Comparison of ENCODE assay signal across 8 mouse cellular contexts in genomic region chr19:38929471-38930251, GRCm38 (mm10). TPM values are rescaled to one million over a fixed set of nuclear protein-coding genes. Genes with fewer than 3 reads are reported as not detected.
DNase-seq lines count a peak whose midpoint lies in the region; ATAC-seq and TF ChIP-seq lines count a peak whose summit lies in the region.

No protein-coding gene starts in this region.

- 80% methylated on average over 13 of the region's 13 CpGs for WGBS in forebrain, embryonic 11.5 days
- WGBS in limb, embryonic 14.5 days, result 64% methylated on average over 13 of the region's 13 CpGs
- WGBS in stomach, embryonic 16.5 days, result 59% methylated on average over 13 of the region's 13 CpGs

- no peaks in the 10 kb centered on the region for H3K4me1 ChIP-seq in forebrain, embryonic 11.5 days (replicated peaks; ENCODE audit: control insufficient read depth, insufficient read depth, low read length)
- H3K4me1 ChIP-seq in limb, embryonic 14.5 days (ENCODE audit: control insufficient read depth, insufficient read depth, low read length), result peaks cover 6% of the 10 kb centered on the region
- peaks cover 7% of the 10 kb centered on the region for H3K4me1 ChIP-seq in stomach, embryonic 16.5 days (ENCODE audit: control insufficient read depth, insufficient read depth, low read length)

- no peaks in the 10 kb centered on the region for H3K36me3 ChIP-seq in forebrain, embryonic 11.5 days (ENCODE audit: control insufficient read depth, insufficient read depth, low read length)
- peaks cover 9% of the 10 kb centered on the region for H3K36me3 ChIP-seq in limb, embryonic 14.5 days (ENCODE audit: control insufficient read depth, insufficient read depth, low read length)
- H3K36me3 ChIP-seq in stomach, embryonic 16.5 days (ENCODE audit: control insufficient read depth, insufficient read depth, low read length), result no peaks in the 10 kb centered on the region

- no peak overlapping the region for H3K27ac ChIP-seq in forebrain, embryonic 11.5 days (ENCODE audit: low read depth, low read length)
- no peak overlapping the region for H3K27ac ChIP-seq in limb, embryonic 14.5 days (replicated peaks; ENCODE audit: low read depth, low read length)
- H3K27ac ChIP-seq in stomach, embryonic 16.5 days (ENCODE audit: low read length), result no peak overlapping the region

- no peak for TF ChIP-seq POLR2A in limb, embryonic 14.5 days (IDR thresholded peaks at IDR 0.05; ENCODE audit: borderline replicate concordance, extremely low read depth, insufficient read depth, insufficient read length)

- DNase-seq in frontal cortex, postnatal 36 days (ENCODE audit: low spot score in 2 of 2), result peak; percentile 13 to 25
- no peak for DNase-seq in frontal cortex, postnatal 14 days (ENCODE audit: low spot score in 2 of 2)
- peak; percentile 67 for DNase-seq in A20 (ENCODE audit: low read depth, low spot score)
- no peak for DNase-seq in forebrain, embryonic 11.5 days (ENCODE audit: low spot score)
- no peak for DNase-seq in limb, embryonic 14.5 days (ENCODE audit: low spot score)
- DNase-seq in urinary bladder, postnatal 14 days (ENCODE audit: low spot score), result no peak
- DNase-seq in Muller cell, postnatal 12 days (ENCODE audit: inconsistent ontology term), result no peak

- H3K27me3 ChIP-seq in forebrain, embryonic 11.5 days (ENCODE audit: control insufficient read depth, insufficient read depth, low read length), result no peaks in the 10 kb centered on the region
- no peaks in the 10 kb centered on the region for H3K27me3 ChIP-seq in limb, embryonic 14.5 days (ENCODE audit: control insufficient read depth, insufficient read depth, low read length)
- no peaks in the 10 kb centered on the region for H3K27me3 ChIP-seq in stomach, embryonic 16.5 days (ENCODE audit: control insufficient read depth, insufficient read depth, low read length)

- H3K4me2 ChIP-seq in forebrain, embryonic 11.5 days (ENCODE audit: low read depth, low read length, severe bottlenecking), result peak overlapping the region; percentile 77
- peak overlapping the region; percentile 83 for H3K4me2 ChIP-seq in limb, embryonic 14.5 days (replicated peaks; ENCODE audit: low read depth, low read length, severe bottlenecking)
- peak overlapping the region; percentile 85 for H3K4me2 ChIP-seq in stomach, embryonic 16.5 days (ENCODE audit: low read depth, low read length)

- peak overlapping the region; percentile 96 for H3K9ac ChIP-seq in forebrain, embryonic 11.5 days (ENCODE audit: low read length)
- H3K9ac ChIP-seq in limb, embryonic 14.5 days (ENCODE audit: low read depth, low read length, severe bottlenecking), result peak overlapping the region; percentile 89
- H3K9ac ChIP-seq in stomach, embryonic 16.5 days (ENCODE audit: low read length), result peak overlapping the region; percentile 92

- no peak for ATAC-seq in forebrain, embryonic 11.5 days (replicated peaks; ENCODE audit: low FRiP score)
- ATAC-seq in limb, embryonic 14.5 days (ENCODE audit: low FRiP score, low read depth), result no peak
- no peak for ATAC-seq in stomach, embryonic 16.5 days (ENCODE audit: insufficient read depth, low FRiP score)

- no peaks in the 10 kb centered on the region for H3K9me3 ChIP-seq in forebrain, embryonic 11.5 days (ENCODE audit: control insufficient read depth, low read length)
- H3K9me3 ChIP-seq in limb, embryonic 14.5 days (ENCODE audit: control insufficient read depth, low read length), result no peaks in the 10 kb centered on the region
- no peaks in the 10 kb centered on the region for H3K9me3 ChIP-seq in stomach, embryonic 16.5 days (replicated peaks; ENCODE audit: control insufficient read depth, low read length)

- peak overlapping the region; percentile 79; the same call in 1 of the 2 replicates for H3K4me3 ChIP-seq in forebrain, embryonic 11.5 days (ENCODE audit: low read depth, low read length)
- H3K4me3 ChIP-seq in limb, embryonic 14.5 days (replicated peaks; ENCODE audit: low read length), result peak overlapping the region; percentile 90
- H3K4me3 ChIP-seq in stomach, embryonic 16.5 days (replicated peaks; ENCODE audit: low read length), result peak overlapping the region; percentile 82

RNA-seq across cellular contexts. Expression of gene Hells, which starts 1.1 kb away (rescaled TPM):
- 99.7 and 109 TPM in 2 replicates for polyA plus RNA-seq in forebrain, embryonic 11.5 days (2014; fragmentation: Nextera tagmentation; extraction: Ambion mirVana)
- polyA plus RNA-seq in limb, embryonic 14.5 days (2012; rRNA removed), result 18.5 and 23.3 TPM in 2 replicates
- polyA plus RNA-seq in limb, embryonic 14.5 days (2014; fragmentation: Nextera tagmentation; extraction: Ambion mirVana), result 35.3 and 43.0 TPM in 2 replicates
- 34.5 and 40.3 TPM in 2 replicates for polyA plus RNA-seq in stomach, embryonic 16.5 days (2015; fragmentation: Nextera tagmentation; extraction: Ambion mirVana)

Comparison
In these comparisons a context has a peak if more than half of its experiments do, and no peak if none do; other contexts are left out.
1. DNase-seq: peak in frontal cortex, postnatal 36 days (2 of 2) and A20 (single experiment); none in frontal cortex, postnatal 14 days (0 of 2), forebrain, embryonic 11.5 days (single experiment), limb, embryonic 14.5 days (single experiment), urinary bladder, postnatal 14 days (single experiment) and Muller cell, postnatal 12 days (single experiment).
2. Peak in every context shown above with its lines, with median percentiles within 50 percentile points of each other: H3K4me2 ChIP-seq, H3K4me3 ChIP-seq and H3K9ac ChIP-seq.